Mouse (Mus musculus): Measurements from ENCODE around the gene Arid3a.

DNA sequence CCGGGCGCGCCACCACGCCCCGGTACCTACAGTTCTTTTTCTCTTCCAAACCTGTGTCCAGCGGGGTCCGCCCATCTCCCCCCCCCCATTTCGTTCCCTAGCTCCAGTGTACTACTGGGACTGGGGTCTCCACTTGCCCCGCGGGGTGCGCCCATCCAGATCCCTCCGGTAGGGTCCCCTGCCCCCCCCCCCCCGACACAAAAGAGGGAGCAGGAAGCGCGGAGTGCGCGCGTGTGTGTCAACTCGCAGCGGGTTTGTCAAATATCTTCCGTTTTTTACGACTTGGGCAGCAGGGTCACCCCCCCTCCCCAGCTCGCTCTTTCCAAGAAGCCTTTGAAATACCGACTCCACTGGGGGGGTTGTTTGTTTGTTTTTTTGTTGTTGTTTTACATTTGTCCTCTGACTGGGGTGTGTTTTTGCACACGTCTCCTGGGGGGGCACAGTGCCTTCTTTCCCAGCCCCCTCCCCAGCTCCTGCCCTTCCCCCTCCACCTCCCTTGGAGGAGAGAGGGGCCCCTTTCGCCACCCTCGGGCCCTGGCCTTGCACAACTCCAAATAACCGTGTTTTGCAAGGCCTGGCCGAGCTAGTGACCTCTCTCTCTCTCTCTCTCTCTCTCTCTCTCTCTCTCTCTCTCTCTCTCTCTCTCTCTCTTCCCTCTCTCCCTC is 1.3 kb downstream of the Arid3a start:
- no peak for TF ChIP-seq CTCF (IDR thresholded peaks at IDR 0.05; ENCODE audit: extremely low read depth, insufficient read depth, insufficient read length, insufficient replicate concordance)
- no peak for TF ChIP-seq POLR2A (IDR thresholded peaks at IDR 0.05; ENCODE audit: low read depth, low read length)
